Mouse (Mus musculus): ENCODE measurements around the gene Cdh13.

DNA sequence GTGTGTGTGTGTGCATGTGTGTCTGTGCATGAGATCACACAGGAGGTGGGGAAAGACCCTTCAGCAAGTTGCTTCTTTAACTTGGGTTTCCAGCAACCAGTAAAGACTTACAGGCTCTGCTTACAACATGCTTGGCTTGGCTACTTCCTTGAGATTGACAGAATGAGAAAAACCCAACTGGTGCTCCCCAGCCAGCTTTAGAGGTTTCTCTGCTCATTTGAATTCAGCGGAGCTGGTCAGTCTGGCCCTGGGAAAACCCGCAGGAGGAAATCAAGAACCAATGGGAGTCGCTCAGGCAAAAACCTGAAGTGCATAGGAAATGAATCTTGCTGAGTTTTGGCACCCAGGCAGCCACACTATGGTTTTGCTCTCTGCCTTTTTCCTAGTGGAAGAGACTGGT, 96.1 kb downstream of the Cdh13 start:
- no peak for TF ChIP-seq MAX (IDR thresholded peaks at IDR 0.05)
- TF ChIP-seq CTCF (IDR thresholded peaks at IDR 0.05; ENCODE audit: control insufficient read depth, insufficient read depth, insufficient read length): no peak
- no peak for TF ChIP-seq MYOD1 (IDR thresholded peaks at IDR 0.05; ENCODE audit: control insufficient read depth, insufficient read length, low read depth)
- no peak for TF ChIP-seq FOSL1 (IDR thresholded peaks at IDR 0.05; ENCODE audit: insufficient read depth, low read length, poor library complexity, severe bottlenecking)
- TF ChIP-seq USF1 (IDR thresholded peaks at IDR 0.05; ENCODE audit: low read depth): no peak
- TF ChIP-seq CEBPB (IDR thresholded peaks at IDR 0.05; ENCODE audit: low read depth): no peak
- TF ChIP-seq MYOG (IDR thresholded peaks at IDR 0.05; ENCODE audit: control insufficient read depth, extremely low read depth, insufficient read length): no peak
